In the genomic region with DNA sequence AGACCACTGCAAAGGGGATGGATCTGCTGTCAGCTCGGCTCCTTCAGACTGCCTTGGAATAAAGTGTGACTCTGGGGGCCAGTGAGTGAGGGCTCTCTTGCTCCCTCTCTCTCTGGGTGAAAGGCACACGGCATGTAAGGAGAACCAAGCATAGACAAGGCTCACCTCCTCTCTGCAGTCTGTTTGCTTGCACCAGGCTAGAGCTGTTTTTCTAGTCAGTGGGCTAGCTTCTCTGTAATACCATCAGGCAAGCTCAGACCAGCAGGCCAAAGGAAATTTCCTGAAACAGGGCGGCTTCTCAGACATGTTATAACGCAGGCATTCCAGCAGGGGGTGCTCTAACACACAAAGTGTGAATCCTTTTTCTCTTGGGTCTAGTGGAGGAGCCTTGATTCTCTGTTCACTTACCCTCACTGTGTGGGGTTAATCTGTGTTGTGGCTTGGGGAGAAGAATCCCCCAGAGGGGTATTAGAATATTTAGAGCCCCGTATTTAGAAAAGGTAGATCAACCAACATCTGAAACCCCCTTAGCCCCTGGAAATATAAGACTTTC, we compare ENCODE assay signal across 9 mouse cellular contexts. TPM values are rescaled to one million over a fixed set of nuclear protein-coding genes. Genes with fewer than 3 reads are reported as not detected.
A peak's percentile ranks its signal among the peaks of the same experiment; 100 is the strongest.
DNase-seq lines count a peak whose midpoint lies in the region; TF ChIP-seq lines count a peak whose summit lies in the region.
"Had no signal": no experiment of that assay in that cellular context is flagged by ENCODE, and none has a peak within 500 bp of the region (broad histone marks: within the 10 kb centered on the region; RNA-seq: fewer than 3 reads in every experiment).

No protein-coding gene starts in this region.

- TF ChIP-seq POLR2A in testis, adult 2 months (IDR thresholded peaks at IDR 0.05; ENCODE audit: control insufficient read depth, low read depth, low read length): no peak
- no peak for TF ChIP-seq POLR2A in thymus, adult 2 months (IDR thresholded peaks at IDR 0.05; ENCODE audit: control insufficient read depth, extremely low read depth, insufficient read depth, low read length, poor library complexity)

- H3K4me1 ChIP-seq in testis, adult 2 months (ENCODE audit: control insufficient read depth, insufficient read depth, low read length): peaks cover 5% of the 10 kb centered on the region
- H3K4me1 ChIP-seq in limb, embryonic 10.5 days: no peaks in the 10 kb centered on the region
- H3K4me1 ChIP-seq in thymus, adult 2 months (replicated peaks; ENCODE audit: control insufficient read depth, insufficient read depth, low read length): 0 out of 2 replicates have a peak, but pooled peaks cover 3% of the 10 kb centered on the region

- 34% methylated on average over 5 of the region's 5 CpGs for WGBS in limb, embryonic 10.5 days
- 40% methylated on average over 5 of the region's 5 CpGs for WGBS in thymus, adult 2 months

- H3K4me3 ChIP-seq in testis, adult 2 months (ENCODE audit: control insufficient read depth, low read depth, low read length): no peak overlapping the region
- no peak overlapping the region for H3K4me3 ChIP-seq in limb, embryonic 10.5 days
- H3K4me3 ChIP-seq in thymus, adult 2 months (ENCODE audit: control insufficient read depth, insufficient read depth, low read length): no peak overlapping the region
- H3K4me3 ChIP-seq: embryonic facial prominence, embryonic 13.5 days had no signal

- TF ChIP-seq CTCF in testis, adult 2 months (IDR thresholded peaks at IDR 0.05; ENCODE audit: control insufficient read depth, insufficient read depth, insufficient replicate concordance, low read depth, low read length): peak; percentile 44; the same call in 1 of the 2 replicates
- no peak for TF ChIP-seq CTCF in thymus, adult 2 months (IDR thresholded peaks at IDR 0.05; ENCODE audit: borderline replicate concordance, control insufficient read depth, extremely low read depth, insufficient read depth, low read length, poor library complexity)

- H3K9me3 ChIP-seq in limb, embryonic 10.5 days (replicated peaks): no peaks in the 10 kb centered on the region
- H3K9me3 ChIP-seq: embryonic facial prominence, embryonic 13.5 days had no signal

- no peaks in the 10 kb centered on the region for H3K27me3 ChIP-seq in testis, adult 2 months (ENCODE audit: control insufficient read depth, insufficient read depth, low read length)
- H3K27me3 ChIP-seq in limb, embryonic 10.5 days (ENCODE audit: low read depth, poor library complexity, severe bottlenecking): no peaks in the 10 kb centered on the region
- H3K27me3 ChIP-seq in thymus, adult 2 months (ENCODE audit: control insufficient read depth, insufficient read depth, low read length): no peaks in the 10 kb centered on the region
- H3K27me3 ChIP-seq: embryonic facial prominence, embryonic 13.5 days had no signal

- H3K27ac ChIP-seq in testis, adult 2 months (ENCODE audit: control insufficient read depth, insufficient read depth, low read depth, low read length): no peak overlapping the region
- no peak overlapping the region for H3K27ac ChIP-seq in limb, embryonic 10.5 days
- H3K27ac ChIP-seq in thymus, adult 2 months (ENCODE audit: control insufficient read depth, insufficient read depth, low read length): no peak overlapping the region
- H3K27ac ChIP-seq: embryonic facial prominence, embryonic 13.5 days had no signal

- DNase-seq in testis, postnatal 14 days (ENCODE audit: low spot score): no peak
- peak; percentile 68 for DNase-seq in cerebellum, adult 11-12 months
- DNase-seq in forelimb bud, embryonic 11.5 days (ENCODE audit: low read depth, low spot score): peak; percentile 60
- peak; percentile 23 for DNase-seq in kidney, adult 18-20 months
- DNase-seq in limb, embryonic 10.5 days (ENCODE audit: low spot score): peak; percentile 81
- peak; percentile 72 for DNase-seq in neural tube, embryonic 10.5 days (ENCODE audit: extremely low spot score, low spot score)
- peak; percentile 69 for DNase-seq in thymus, adult 2 months

- H3K36me3 ChIP-seq in testis, adult 2 months (ENCODE audit: control insufficient read depth, insufficient read depth, low read length): no peaks in the 10 kb centered on the region
- no peaks in the 10 kb centered on the region for H3K36me3 ChIP-seq in limb, embryonic 10.5 days
- H3K36me3 ChIP-seq in thymus, adult 2 months (ENCODE audit: control insufficient read depth, insufficient read depth, low read length): no peaks in the 10 kb centered on the region
- H3K36me3 ChIP-seq: embryonic facial prominence, embryonic 13.5 days had no signal

RNA-seq across cellular contexts. Expression of a gene that starts 31.7 kb away (rescaled TPM):
- 6.6 and 7.4 TPM in 2 replicates for polyA plus RNA-seq in testis, adult 2 months (2012; rRNA removed)
- 0.03 and 0.08 TPM in 2 replicates for polyA plus RNA-seq in limb, embryonic 10.5 days (2016; fragmentation: Nextera tagmentation; extraction: Ambion mirVana)
- 0.37 and 0.51 TPM in 2 replicates for polyA plus RNA-seq in thymus, adult 2 months (2012; rRNA removed)

RNA-seq across cellular contexts. Expression of a gene that starts 42.0 kb away (rescaled TPM):
- polyA plus RNA-seq in testis, adult 2 months (2012; rRNA removed): 3.0 and 4.0 TPM in 2 replicates
- polyA plus RNA-seq in limb, embryonic 10.5 days (2016; fragmentation: Nextera tagmentation; extraction: Ambion mirVana): 10.6 and 12.5 TPM in 2 replicates
- 91.5 and 94.5 TPM in 2 replicates for polyA plus RNA-seq in thymus, adult 2 months (2012; rRNA removed)

RNA-seq across cellular contexts. Expression of a gene that starts 53.9 kb away (rescaled TPM):
- 4.6 and 4.9 TPM in 2 replicates for polyA plus RNA-seq in testis, adult 2 months (2012; rRNA removed)
- polyA plus RNA-seq in limb, embryonic 10.5 days (2016; fragmentation: Nextera tagmentation; extraction: Ambion mirVana): 22.0 and 25.6 TPM in 2 replicates
- 6.0 and 6.1 TPM in 2 replicates for polyA plus RNA-seq in thymus, adult 2 months (2012; rRNA removed)

RNA-seq across cellular contexts. Expression of a gene that starts 56.3 kb away (rescaled TPM):
- polyA plus RNA-seq in testis, adult 2 months (2012; rRNA removed): 3.8 and 4.4 TPM in 2 replicates
- polyA plus RNA-seq in limb, embryonic 10.5 days (2016; fragmentation: Nextera tagmentation; extraction: Ambion mirVana): 4.1 and 5.6 TPM in 2 replicates
- 6.3 and 6.6 TPM in 2 replicates for polyA plus RNA-seq in thymus, adult 2 months (2012; rRNA removed)
